Mouse (Mus musculus) adrenal gland, postnatal 4 days (tissue): Measurements from ENCODE around the gene Spns3. TPM values are rescaled to one million over a fixed set of nuclear protein-coding genes. Genes with fewer than 3 reads are reported as not detected.

ENCODE experiments used
- DNase-seq, 2 experiments: peaks; one replicate each; pipeline ENCODE4 v3.0.0; 2021 to 2022; ENCODE audit warnings: low spot score in 2 of 2, mixed read lengths in 2 of 2
- total RNA-seq, 2 experiments: library from RNA; stranded (reverse); gene quantifications; 2 replicates each; pipeline ENCODE4 v1.2.3; 2021

Spns3 gene
- total RNA-seq, 2 experiments from 2014 or later: 0.45 to 0.50 TPM

- DNase-seq: no peak
These were observed 94.6 kb downstream of the Spns3 start for GRCm38 (mm10) chr11:72455694-72456093.

GRCm38 (mm10) chr11:72453105-72453953 is 97.0 kb downstream of the Spns3 start:
- DNase-seq: no peak

- no peak for DNase-seq
These were observed 98.1 kb downstream of the Spns3 start for GRCm38 (mm10) chr11:72452140-72452665.

GRCm38 (mm10) chr11:72447475-72447874 is 102.8 kb downstream of the Spns3 start:
- no peak for DNase-seq

GRCm38 (mm10) chr11:72446311-72447105 is 103.8 kb downstream of the Spns3 start:
- no peak for DNase-seq

Other genes with a start within 250 kb of the Spns3 start
- gene Xaf1, start 248.9 kb downstream of the Spns3 start, total RNA-seq: 10 to 100 TPM; 19.5 to 23.8 TPM
- not detected for gene Fbxo39, start 236.1 kb downstream of the Spns3 start, total RNA-seq
- gene Tekt1, start 188.1 kb downstream of the Spns3 start, total RNA-seq: under 1 TPM; 0.51 to 0.62 TPM
- 10 to 100 TPM; 11.4 to 24.2 TPM for gene Smtnl2, start 138.8 kb downstream of the Spns3 start, total RNA-seq
- gene Ggt6, start 115.0 kb downstream of the Spns3 start, total RNA-seq: 1 to 10 TPM; 3.8 to 4.7 TPM
- gene Mybbp1a, start 109.2 kb downstream of the Spns3 start, total RNA-seq: 100 to 1,000 TPM; 118 to 119 TPM
- 1 to 10 TPM; 8.9 to 9.6 TPM for gene Spns2, start 60.6 kb downstream of the Spns3 start, total RNA-seq
- gene Ube2g1, start 56.8 kb upstream of the Spns3 start, total RNA-seq: 10 to 100 TPM; 47.0 to 48.1 TPM
- gene Ankfy1, start 139.5 kb upstream of the Spns3 start, total RNA-seq: 10 to 100 TPM; 48.7 to 55.8 TPM
- gene Cyb5d2, start 245.6 kb upstream of the Spns3 start, total RNA-seq: 10 to 100 TPM; 12.5 to 13.6 TPM
- 10 to 100 TPM; 38.6 to 41.7 TPM for gene Zzef1, start 245.7 kb upstream of the Spns3 start, total RNA-seq